In genomic region chrX:53162589-53162988, GRCm38 (mm10) we compare ENCODE assay signal across 18 mouse cellular contexts.
A peak's percentile ranks its signal among the peaks of the same experiment; 100 is the strongest.
DNase-seq lines count a peak whose midpoint lies in the region; ATAC-seq and TF ChIP-seq lines count a peak whose summit lies in the region.
"Had no signal": no experiment of that assay in that cellular context is flagged by ENCODE, and none has a peak within 500 bp of the region (broad histone marks: within the 10 kb centered on the region; RNA-seq: fewer than 3 reads in every experiment).

No protein-coding gene starts in this region.

- DNase-seq in heart, embryonic 10.5 days (ENCODE audit: low spot score): no peak
- DNase-seq in heart, adult 2 months: no peak
- DNase-seq in lung, embryonic 14.5 days: no peak
- no peak for DNase-seq in lung, adult 2 months
- DNase-seq in Patski (ENCODE audit: low read depth, low spot score): no peak
- DNase-seq in layer of hippocampus, adult 8-10 months (ENCODE audit: low spot score in 2 of 2): no peak
- DNase-seq in kidney, postnatal 4 days: no peak
- DNase-seq: adrenal gland, adult 8-10 months; B cell, adult 2 months; cerebellum, adult 18-20 months; heart, postnatal 36 days; liver, embryonic 13.5 days had no signal

- H3K9me3 ChIP-seq in heart, embryonic 10.5 days: no peaks in the 10 kb centered on the region
- no peaks in the 10 kb centered on the region for H3K9me3 ChIP-seq in lung, embryonic 14.5 days (ENCODE audit: low read depth, low read length)
- H3K9me3 ChIP-seq in stomach, embryonic 14.5 days (ENCODE audit: control insufficient read depth, low read depth, low read length): no peaks in the 10 kb centered on the region
- H3K9me3 ChIP-seq: embryonic facial prominence, embryonic 15.5 days; forebrain, embryonic 13.5 days; kidney, embryonic 15.5 days; liver, embryonic 13.5 days; megakaryocyte, embryonic 14.5 days had no signal

- intact Hi-C loops in heart, adult 2 months (cut with DNase I): loop anchor here (5.0 kb wide), 1 partner anchor 45 kb away; no protein-coding TSS in a partner anchor

- 60% methylated on average over 4 of the region's 4 CpGs for WGBS in heart, embryonic 10.5 days
- WGBS in heart, adult 2 months: 67% methylated on average over 4 of the region's 4 CpGs
- WGBS in lung, embryonic 14.5 days: 49% methylated on average over 4 of the region's 4 CpGs
- 61% methylated on average over 4 of the region's 4 CpGs for WGBS in lung, adult 2 months
- WGBS in stomach, embryonic 14.5 days: 45% methylated on average over 4 of the region's 4 CpGs

- CTCF ChIA-PET in Patski (lab: Charles Lee): no interaction called here

- TF ChIP-seq CTCF in heart, adult 2 months (IDR thresholded peaks at IDR 0.05): no peak
- no peak for TF ChIP-seq CTCF in lung, embryonic 14.5 days (IDR thresholded peaks at IDR 0.05; ENCODE audit: low read depth)
- TF ChIP-seq CTCF in lung, adult 2 months (IDR thresholded peaks at IDR 0.05; ENCODE audit: insufficient read depth, low read length): no peak
- TF ChIP-seq CTCF in Patski (IDR thresholded peaks at IDR 0.05): no peak

- no peak for ATAC-seq in lung, embryonic 14.5 days (ENCODE audit: insufficient read depth)
- ATAC-seq in Patski: peak; percentile 34
- ATAC-seq in stomach, embryonic 14.5 days (ENCODE audit: insufficient number of reproducible peaks, insufficient read depth, low FRiP score, low read depth): peak; percentile 56
- ATAC-seq: forebrain, embryonic 13.5 days; hindbrain, postnatal 0 days had no signal

- H3K4me3 ChIP-seq in heart, embryonic 10.5 days: no peak overlapping the region
- no peak overlapping the region for H3K4me3 ChIP-seq in heart, adult 2 months
- H3K4me3 ChIP-seq in lung, embryonic 14.5 days (ENCODE audit: low read depth, low read length): no peak overlapping the region
- no peak overlapping the region for H3K4me3 ChIP-seq in lung, adult 2 months (replicated peaks; ENCODE audit: extremely low read depth, low read depth, low read length)
- no peak overlapping the region for H3K4me3 ChIP-seq in stomach, embryonic 14.5 days (ENCODE audit: low read depth, low read length)
- H3K4me3 ChIP-seq: embryonic facial prominence, embryonic 15.5 days; forebrain, embryonic 13.5 days; kidney, embryonic 15.5 days; liver, embryonic 13.5 days; megakaryocyte, embryonic 14.5 days had no signal

- no peaks in the 10 kb centered on the region for H3K27me3 ChIP-seq in heart, embryonic 10.5 days (ENCODE audit: insufficient read depth, poor library complexity, severe bottlenecking)
- no peaks in the 10 kb centered on the region for H3K27me3 ChIP-seq in heart, adult 2 months (ENCODE audit: control insufficient read depth, insufficient read depth, low read length)
- H3K27me3 ChIP-seq in lung, embryonic 14.5 days (ENCODE audit: insufficient read depth, low read length): no peaks in the 10 kb centered on the region
- peaks cover 8% of the 10 kb centered on the region for H3K27me3 ChIP-seq in Patski
- no peaks in the 10 kb centered on the region for H3K27me3 ChIP-seq in stomach, embryonic 14.5 days (ENCODE audit: control insufficient read depth, insufficient read depth, low read length)
- H3K27me3 ChIP-seq: embryonic facial prominence, embryonic 15.5 days; forebrain, embryonic 13.5 days; liver, embryonic 13.5 days had no signal

- TF ChIP-seq EP300 in heart, adult 2 months (IDR thresholded peaks at IDR 0.05; ENCODE audit: insufficient read depth, low read depth, low read length): no peak

- H3K4me2 ChIP-seq in lung, embryonic 14.5 days: no peak overlapping the region
- H3K4me2 ChIP-seq in stomach, embryonic 14.5 days (replicated peaks; ENCODE audit: low read depth, low read length): no peak overlapping the region
- H3K4me2 ChIP-seq: embryonic facial prominence, embryonic 15.5 days; forebrain, embryonic 13.5 days; kidney, embryonic 15.5 days; liver, embryonic 13.5 days had no signal

- H3K79me2 ChIP-seq in heart, adult 2 months (replicated peaks; ENCODE audit: control insufficient read depth, insufficient read depth, low read length): no peaks in the 10 kb centered on the region

- in situ Hi-C loops in Patski (cut with MboI; ENCODE audit: low pct_unique_long_range_greater_than_20kb): no loop called here

- POLR2A ChIA-PET in Patski (lab: Charles Lee): no interaction called here

- H3K36me3 ChIP-seq in heart, embryonic 10.5 days: no peaks in the 10 kb centered on the region
- H3K36me3 ChIP-seq in heart, adult 2 months (ENCODE audit: control insufficient read depth, insufficient read depth, low read length): no peaks in the 10 kb centered on the region
- H3K36me3 ChIP-seq in lung, embryonic 14.5 days (ENCODE audit: insufficient read depth): no peaks in the 10 kb centered on the region
- H3K36me3 ChIP-seq in stomach, embryonic 14.5 days (ENCODE audit: control insufficient read depth, insufficient read depth, low read length): no peaks in the 10 kb centered on the region
- H3K36me3 ChIP-seq: embryonic facial prominence, embryonic 15.5 days; kidney, embryonic 15.5 days; liver, embryonic 13.5 days had no signal

- no peak for TF ChIP-seq POLR2A in heart, adult 2 months (IDR thresholded peaks at IDR 0.05; ENCODE audit: insufficient read depth, low read depth, low read length)
- TF ChIP-seq POLR2A in lung, adult 2 months (IDR thresholded peaks at IDR 0.05; ENCODE audit: borderline replicate concordance, extremely low read depth, low read depth, low read length): no peak

- H3K4me1 ChIP-seq in heart, embryonic 10.5 days: peaks cover 16% of the 10 kb centered on the region
- H3K4me1 ChIP-seq in heart, adult 2 months (ENCODE audit: control insufficient read depth, insufficient read depth, low read length): peaks cover 4% of the 10 kb centered on the region; the same call in 1 of the 2 replicates
- 0 out of 2 replicates have a peak, but pooled peaks cover 6% of the 10 kb centered on the region for H3K4me1 ChIP-seq in lung, embryonic 14.5 days (ENCODE audit: insufficient read depth)
- H3K4me1 ChIP-seq in lung, adult 2 months (ENCODE audit: control insufficient read depth, insufficient read depth, low read length): peaks cover 11% of the 10 kb centered on the region
- peaks cover 11% of the 10 kb centered on the region; the same call in 1 of the 2 replicates for H3K4me1 ChIP-seq in stomach, embryonic 14.5 days (ENCODE audit: control insufficient read depth, insufficient read depth, low read length)
- H3K4me1 ChIP-seq: forebrain, embryonic 13.5 days; liver, embryonic 13.5 days had no signal

- H3K27ac ChIP-seq in heart, embryonic 10.5 days: peak overlapping the region; percentile 63; the same call in 1 of the 2 replicates
- no peak overlapping the region for H3K27ac ChIP-seq in heart, adult 2 months
- peak overlapping the region; percentile 77; the same call in 1 of the 2 replicates for H3K27ac ChIP-seq in lung, embryonic 14.5 days (ENCODE audit: low read depth)
- H3K27ac ChIP-seq in stomach, embryonic 14.5 days (ENCODE audit: low read length): no peak overlapping the region; the same call in 1 of the 2 replicates
- H3K27ac ChIP-seq: forebrain, embryonic 13.5 days; hindbrain, postnatal 0 days; kidney, embryonic 15.5 days; liver, embryonic 13.5 days had no signal

- no peak overlapping the region for H3K9ac ChIP-seq in heart, adult 2 months (ENCODE audit: low read depth, low read length)
- H3K9ac ChIP-seq in lung, embryonic 14.5 days: no peak overlapping the region
- H3K9ac ChIP-seq in stomach, embryonic 14.5 days (replicated peaks; ENCODE audit: low read depth, low read length): no peak overlapping the region
- H3K9ac ChIP-seq: embryonic facial prominence, embryonic 15.5 days; forebrain, embryonic 13.5 days; kidney, embryonic 15.5 days; liver, embryonic 13.5 days had no signal

Comparison
In these comparisons a context has a peak if more than half of its experiments do, and no peak if none do; other contexts are left out.
1. H3K27ac ChIP-seq: peak in heart, embryonic 10.5 days (single experiment) and lung, embryonic 14.5 days (single experiment); none in heart, adult 2 months (single experiment) and stomach, embryonic 14.5 days (single experiment).